Mouse (Mus musculus): ENCODE results near the gene Sepsecs. TPM values are rescaled to one million over a fixed set of nuclear protein-coding genes. Genes with fewer than 3 reads are reported as not detected.

The Sepsecs gene
- polyA plus RNA-seq, 1 experiment from 2014 or later: 6.2 TPM

GRCm38 (mm10) chr5:52618348-52619270 lies 50.9 kb downstream of the Sepsecs start:
- ATAC-seq (ENCODE audit: low FRiP score): peak; percentile 82
- under 1% methylated on average over 41 of the region's 41 CpGs for WGBS
- H3K9ac ChIP-seq (replicated peaks): peak overlapping the region; percentile 47

GRCm38 (mm10) chr5:52617711-52618347 lies 51.7 kb downstream of the Sepsecs start:
- Histone ChIP-seq H3K27ac (replicated peaks) (peak overlapping the region; percentile 78), H3K9me3 (replicated peaks) (no peaks in the 10 kb centered on the region), H3K27me3 (replicated peaks) (no peaks in the 10 kb centered on the region), H3K4me3 (replicated peaks) (peak overlapping the region; percentile 39; the same call in 1 of the 2 replicates), H3K4me2 (peak overlapping the region; percentile 79), H3K36me3 (no peaks in the 10 kb centered on the region), H3K9ac (replicated peaks) (no peak overlapping the region), H3K4me1 (peaks cover 38% of the 10 kb centered on the region)
- ATAC-seq (ENCODE audit: low FRiP score): peak; percentile 43; the same call in 1 of the 2 replicates
- WGBS: 34% methylated on average over 9 of the region's 9 CpGs

More at GRCm38 (mm10) chr5:52618348-52619270, 50.9 kb downstream of the Sepsecs start:
- no peaks in the 10 kb centered on the region for H3K27me3 ChIP-seq (replicated peaks)
- H3K36me3 ChIP-seq: no peaks in the 10 kb centered on the region
- H3K27ac ChIP-seq (replicated peaks): peak overlapping the region; percentile 78
- peak overlapping the region; percentile 79 for H3K4me2 ChIP-seq
- peak overlapping the region; percentile 39 for H3K4me3 ChIP-seq (replicated peaks)
- peaks cover 38% of the 10 kb centered on the region for H3K4me1 ChIP-seq
- no peaks in the 10 kb centered on the region for H3K9me3 ChIP-seq (replicated peaks)

GRCm38 (mm10) chr5:52616549-52616948 lies 53.0 kb downstream of the Sepsecs start:
- ATAC-seq (ENCODE audit: low FRiP score): no peak
- H3K27ac ChIP-seq (replicated peaks): peak overlapping the region; percentile 51
- WGBS: 32% methylated on average over 2 of the region's 2 CpGs

GRCm38 (mm10) chr5:52615421-52615820 lies 54.1 kb downstream of the Sepsecs start:
- Histone ChIP-seq H3K9me3 (replicated peaks) (no peaks in the 10 kb centered on the region), H3K36me3 (no peaks in the 10 kb centered on the region)

More at GRCm38 (mm10) chr5:52616549-52616948, 53.0 kb downstream of the Sepsecs start:
- no peak overlapping the region for H3K9ac ChIP-seq (replicated peaks)
- H3K4me2 ChIP-seq: no peak overlapping the region
- H3K9me3 ChIP-seq (replicated peaks): no peaks in the 10 kb centered on the region
- no peaks in the 10 kb centered on the region for H3K27me3 ChIP-seq (replicated peaks)
- no peaks in the 10 kb centered on the region for H3K36me3 ChIP-seq
- H3K4me1 ChIP-seq: peaks cover 38% of the 10 kb centered on the region
- H3K4me3 ChIP-seq (replicated peaks): no peak overlapping the region

GRCm38 (mm10) chr5:52614686-52615085 lies 54.8 kb downstream of the Sepsecs start:
- no peaks in the 10 kb centered on the region for H3K9me3 ChIP-seq (replicated peaks)
- no peak overlapping the region for H3K4me2 ChIP-seq
- no peaks in the 10 kb centered on the region for H3K27me3 ChIP-seq (replicated peaks)
- H3K27ac ChIP-seq (replicated peaks): no peak overlapping the region
- no peak overlapping the region for H3K9ac ChIP-seq (replicated peaks)
- H3K4me1 ChIP-seq: peaks cover 40% of the 10 kb centered on the region
- no peaks in the 10 kb centered on the region for H3K36me3 ChIP-seq
- no peak for ATAC-seq (ENCODE audit: low FRiP score)
- WGBS: 73% methylated on average over 4 of the region's 4 CpGs
- no peak overlapping the region for H3K4me3 ChIP-seq (replicated peaks)

More at GRCm38 (mm10) chr5:52615421-52615820, 54.1 kb downstream of the Sepsecs start:
- no peak for ATAC-seq (ENCODE audit: low FRiP score)
- WGBS: 53% methylated on average over 9 of the region's 9 CpGs
- Histone ChIP-seq H3K27ac (replicated peaks) (no peak overlapping the region), H3K4me2 (no peak overlapping the region), H3K4me1 (peaks cover 38% of the 10 kb centered on the region), H3K27me3 (replicated peaks) (no peaks in the 10 kb centered on the region), H3K4me3 (replicated peaks) (no peak overlapping the region), H3K9ac (replicated peaks) (no peak overlapping the region)

GRCm38 (mm10) chr5:52612776-52613175 lies 56.7 kb downstream of the Sepsecs start:
- no peak overlapping the region for H3K4me2 ChIP-seq
- H3K9me3 ChIP-seq (replicated peaks): no peaks in the 10 kb centered on the region
- H3K9ac ChIP-seq (replicated peaks): no peak overlapping the region
- H3K27ac ChIP-seq (replicated peaks): no peak overlapping the region
- H3K36me3 ChIP-seq: no peaks in the 10 kb centered on the region
- peaks cover 26% of the 10 kb centered on the region for H3K4me1 ChIP-seq
- ATAC-seq (ENCODE audit: low FRiP score): no peak
- 91% methylated on average over 7 of the region's 8 CpGs for WGBS
- H3K4me3 ChIP-seq (replicated peaks): no peak overlapping the region
- no peaks in the 10 kb centered on the region for H3K27me3 ChIP-seq (replicated peaks)

- WGBS: 73% methylated on average over 10 of the region's 10 CpGs
- no peak overlapping the region for H3K4me3 ChIP-seq (replicated peaks)
- H3K9me3 ChIP-seq (replicated peaks): 0 out of 2 replicates have a peak, but pooled peaks cover 2% of the 10 kb centered on the region
- ATAC-seq (ENCODE audit: low FRiP score): no peak
- no peak overlapping the region for H3K4me2 ChIP-seq
- peaks cover 15% of the 10 kb centered on the region for H3K4me1 ChIP-seq
- no peak overlapping the region for H3K9ac ChIP-seq (replicated peaks)
- H3K36me3 ChIP-seq: no peaks in the 10 kb centered on the region
- no peaks in the 10 kb centered on the region for H3K27me3 ChIP-seq (replicated peaks)
- no peak overlapping the region for H3K27ac ChIP-seq (replicated peaks)
Observed at GRCm38 (mm10) chr5:52611315-52611895, 58.1 kb downstream of the Sepsecs start.

GRCm38 (mm10) chr5:52610306-52610705 lies 59.2 kb downstream of the Sepsecs start:
- no peak overlapping the region for H3K4me3 ChIP-seq (replicated peaks)
- 50% methylated on average over 4 of the region's 4 CpGs for WGBS
- H3K4me2 ChIP-seq: no peak overlapping the region
- H3K36me3 ChIP-seq: no peaks in the 10 kb centered on the region
- ATAC-seq (ENCODE audit: low FRiP score): no peak
- H3K4me1 ChIP-seq: peaks cover 6% of the 10 kb centered on the region; the same call in 1 of the 2 replicates
- no peak overlapping the region for H3K9ac ChIP-seq (replicated peaks)
- H3K9me3 ChIP-seq (replicated peaks): 0 out of 2 replicates have a peak, but pooled peaks cover 2% of the 10 kb centered on the region
- H3K27me3 ChIP-seq (replicated peaks): no peaks in the 10 kb centered on the region
- no peak overlapping the region for H3K27ac ChIP-seq (replicated peaks)

GRCm38 (mm10) chr5:52609672-52610071 lies 59.8 kb downstream of the Sepsecs start:
- H3K27ac ChIP-seq (replicated peaks): no peak overlapping the region
- ATAC-seq (ENCODE audit: low FRiP score): no peak
- H3K9me3 ChIP-seq (replicated peaks): 0 out of 2 replicates have a peak, but pooled peaks cover 2% of the 10 kb centered on the region
- WGBS: 86% methylated on average over 10 of the region's 10 CpGs
- no peak overlapping the region for H3K4me3 ChIP-seq (replicated peaks)
- H3K9ac ChIP-seq (replicated peaks): no peak overlapping the region
- H3K36me3 ChIP-seq: no peaks in the 10 kb centered on the region
- 0 out of 2 replicates have a peak, but pooled peaks cover 3% of the 10 kb centered on the region for H3K4me1 ChIP-seq
- H3K27me3 ChIP-seq (replicated peaks): no peaks in the 10 kb centered on the region
- no peak overlapping the region for H3K4me2 ChIP-seq

GRCm38 (mm10) chr5:52604582-52605041 lies 64.9 kb downstream of the Sepsecs start:
- Histone ChIP-seq H3K4me1 (0 out of 2 replicates have a peak, but pooled peaks cover under 1% of the 10 kb centered on the region), H3K4me3 (replicated peaks) (no peak overlapping the region), H3K27ac (replicated peaks) (no peak overlapping the region), H3K9ac (replicated peaks) (no peak overlapping the region), H3K27me3 (replicated peaks) (no peaks in the 10 kb centered on the region), H3K4me2 (no peak overlapping the region), H3K9me3 (replicated peaks) (0 out of 2 replicates have a peak, but pooled peaks cover 2% of the 10 kb centered on the region), H3K36me3 (no peaks in the 10 kb centered on the region)
- 63% methylated on average over 6 of the region's 6 CpGs for whole genome bisulfite sequencing
- no peak for ATAC-seq (ENCODE audit: low FRiP score)

GRCm38 (mm10) chr5:52590612-52591011 lies 78.9 kb downstream of the Sepsecs start:
- H3K27ac ChIP-seq (replicated peaks): no peak overlapping the region
- H3K4me3 ChIP-seq (replicated peaks): no peak overlapping the region
- ATAC-seq (ENCODE audit: low FRiP score): no peak
- H3K27me3 ChIP-seq (replicated peaks): no peaks in the 10 kb centered on the region
- WGBS: 90% methylated on average over 9 of the region's 9 CpGs
- no peaks in the 10 kb centered on the region for H3K36me3 ChIP-seq
- H3K4me2 ChIP-seq: no peak overlapping the region
- H3K4me1 ChIP-seq: no peaks in the 10 kb centered on the region
- H3K9me3 ChIP-seq (replicated peaks): no peaks in the 10 kb centered on the region
- no peak overlapping the region for H3K9ac ChIP-seq (replicated peaks)

Measured in neural tube, embryonic 15.5 days (tissue).